Mouse (Mus musculus) erythroblast, embryonic 14.5 days (primary cell): Measurements from ENCODE around the gene Gm10142. TPM values are rescaled to one million over a fixed set of nuclear protein-coding genes. Genes with fewer than 3 reads are reported as not detected.
"Not testable (repeated sequence)": the region's sequence is repeated elsewhere in the genome, so short reads cannot be mapped to it uniquely, and the experiment has no call there.

Experiments
- H3K27me3 ChIP-seq: 2 replicates; pipeline ENCODE4 v1.6.1; 2012; ENCODE audit warnings: inconsistent platforms; ENCODE audit not compliant: control insufficient read depth
- H3K36me3 ChIP-seq: 2 replicates; pipeline ENCODE4 v1.6.1; 2012; ENCODE audit warnings: mild to moderate bottlenecking, inconsistent platforms; ENCODE audit not compliant: control insufficient read depth
- H3K4me1 ChIP-seq: 2 replicates; pipeline ENCODE4 v1.6.1; 2012; ENCODE audit warnings: inconsistent platforms; ENCODE audit not compliant: control insufficient read depth
- H3K4me3 ChIP-seq: replicated peaks from 2 replicates; pipeline ENCODE3; 2012; ENCODE audit warnings: moderate library complexity, mild to moderate bottlenecking, inconsistent platforms
- H3K9me3 ChIP-seq: 2 replicates; pipeline ENCODE4 v1.6.1; 2012; ENCODE audit warnings: low read length, inconsistent platforms, mixed read lengths; ENCODE audit not compliant: control insufficient read depth
- GATA1 ChIP-seq: IDR thresholded peaks from 2 replicates; pipeline ENCODE4 v1.6.1; 2012; ENCODE audit warnings: low read length, inconsistent platforms, mixed read lengths
- TAL1 ChIP-seq: IDR thresholded peaks from 3 replicates; pipeline ENCODE4 v1.6.1; 2012; ENCODE audit warnings: low read length, inconsistent platforms, mixed read lengths
- polyA plus RNA-seq: library from polyadenylated mRNA; stranded (reverse); fragments of >175 nt; gene quantifications from 2 replicates; pipeline ENCODE4 v1.2.3, GENCODE M21; 2012

The Gm10142 gene
- polyA plus RNA-seq, 1 experiment: not detected

DNA sequence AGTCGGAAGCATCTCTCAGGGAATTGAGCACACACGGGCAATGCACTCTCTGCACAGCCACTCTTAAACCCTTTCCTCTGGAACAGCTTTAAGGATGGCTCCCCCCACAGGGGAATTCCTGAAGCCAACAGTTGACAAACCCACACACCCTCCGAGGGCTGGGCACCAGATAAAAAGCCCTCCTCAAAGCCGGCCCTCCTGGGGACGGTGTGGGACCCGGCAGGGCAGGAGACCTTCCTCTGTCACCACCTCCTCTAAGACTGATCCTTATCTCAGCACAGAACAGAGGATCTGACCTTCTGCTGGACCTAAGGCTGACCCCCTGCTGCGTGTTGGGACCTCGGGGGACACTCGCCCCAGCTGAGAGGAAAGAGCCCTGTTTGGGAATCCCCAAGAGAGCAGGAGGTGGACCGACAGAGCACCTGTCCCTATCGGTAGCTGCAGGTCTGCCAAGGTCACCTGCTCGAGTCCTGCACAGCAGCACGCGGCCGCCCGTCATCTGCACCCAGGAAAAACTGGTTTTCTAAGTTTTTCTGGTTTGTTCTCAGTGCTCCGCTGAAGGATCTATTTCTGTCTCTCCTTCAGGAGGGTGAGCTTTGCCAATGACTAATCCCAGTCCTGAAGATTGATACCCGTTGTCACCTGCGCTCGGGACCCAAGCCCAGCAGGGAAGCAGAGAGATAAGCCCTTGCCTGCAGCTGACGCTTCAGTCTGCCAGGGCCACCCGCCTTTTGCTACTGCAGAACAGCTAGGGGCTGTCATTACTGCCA is 29.5 kb upstream of the Gm10142 start, which contains the start of gene Tspear:
TSS of gene Tspear (plus strand) at position 675 of the 770 bp plus-strand sequence.
- no peak for TF ChIP-seq TAL1
- TF ChIP-seq GATA1: no peak
- Histone ChIP-seq H3K4me3 (no peak within 1 kb of the TSS), H3K27me3 (peaks cover 75% of the 10 kb centered on the region), H3K36me3 (no peaks in the 10 kb centered on the region), H3K4me1 (no peaks in the 10 kb centered on the region), H3K9me3 (no peaks in the 10 kb centered on the region)

DNA sequence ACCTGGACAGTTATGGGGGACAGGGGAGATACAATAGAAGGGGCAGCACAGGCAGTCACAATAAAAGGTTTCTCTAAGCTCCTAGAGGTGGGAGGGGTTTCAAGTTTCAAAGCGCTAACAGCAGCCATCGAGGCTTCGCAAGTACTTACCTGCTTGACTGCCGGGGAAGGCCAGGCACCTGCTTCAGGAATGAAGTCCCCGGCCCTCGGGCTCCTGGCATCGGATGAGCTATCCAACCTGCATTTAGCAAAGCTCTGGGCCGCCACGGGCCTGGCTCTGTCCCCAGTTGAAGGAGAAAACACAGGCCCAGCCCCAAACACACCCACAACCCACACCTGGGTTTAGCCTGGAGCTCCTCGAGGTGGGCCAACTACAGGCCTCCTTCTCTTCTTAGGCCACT is 28.6 kb upstream of the Gm10142 start:
- Histone ChIP-seq H3K9me3 (no peaks in the 10 kb centered on the region), H3K4me3 (no peak overlapping the region), H3K27me3 (peaks cover 70% of the 10 kb centered on the region), H3K36me3 (no peaks in the 10 kb centered on the region), H3K4me1 (no peaks in the 10 kb centered on the region)
- TF ChIP-seq GATA1: no peak
- no peak for TF ChIP-seq TAL1

DNA sequence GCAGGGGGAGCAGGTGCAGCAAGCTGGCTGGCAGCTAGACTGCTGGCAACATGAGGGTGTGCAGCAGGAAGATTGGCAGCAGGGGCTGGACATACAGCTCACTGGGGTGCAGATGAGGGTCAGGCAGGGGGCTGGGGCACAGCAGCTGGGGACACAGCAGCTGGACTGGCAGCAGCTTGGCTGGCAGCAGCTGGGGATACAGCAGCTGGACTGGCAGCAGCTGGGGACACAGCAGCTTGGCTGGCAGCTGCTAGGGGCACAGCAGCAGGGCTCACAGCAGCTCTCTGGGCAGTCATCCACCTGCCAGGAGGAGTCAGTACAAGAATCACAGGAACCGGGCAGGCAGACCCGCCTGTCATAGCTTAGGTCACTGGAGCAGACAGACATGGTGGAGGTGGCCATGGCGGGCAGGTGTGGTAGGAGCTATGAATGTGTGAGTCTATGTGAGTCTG is 25.2 kb upstream of the Gm10142 start, which contains the start of gene Gm19402:
TSS of gene Gm19402 (minus strand) at position 402 of the 452 bp plus-strand sequence.
- H3K4me3 ChIP-seq, H3K9me3 ChIP-seq, H3K36me3 ChIP-seq, H3K4me1 ChIP-seq: not testable (repeated sequence)
- H3K27me3 ChIP-seq: peaks cover 42% of the 10 kb centered on the region

DNA sequence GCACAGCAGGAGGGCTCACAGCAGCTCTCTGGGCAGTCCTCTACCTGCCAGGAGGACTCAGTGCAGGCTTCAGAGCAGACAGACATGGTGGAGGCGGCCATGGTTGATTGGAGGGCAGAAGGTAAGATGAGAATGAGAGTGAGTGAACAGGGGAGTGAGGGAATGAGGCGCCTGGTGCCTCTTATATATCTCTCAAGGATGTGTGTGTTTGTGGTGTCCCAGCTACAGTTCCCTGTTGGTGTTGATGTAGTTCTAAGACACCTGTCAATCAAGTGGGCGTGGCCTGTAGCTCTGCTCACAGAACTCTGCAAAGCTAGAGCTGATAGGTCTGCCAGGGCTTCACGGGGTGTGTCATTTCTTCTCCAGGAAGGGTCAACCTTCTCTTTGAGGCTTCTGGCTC is 18.5 kb upstream of the Gm10142 start, which contains the start of gene Gm9508:
TSS of gene Gm9508 (minus strand) at position 101 of the 400 bp plus-strand sequence.
- Histone ChIP-seq H3K9me3 (no peaks in the 10 kb centered on the region), H3K4me1 (no peaks in the 10 kb centered on the region), H3K36me3 (no peaks in the 10 kb centered on the region), H3K27me3 (no peaks in the 10 kb centered on the region), H3K4me3 (no peak within 1 kb of the TSS)
- TF ChIP-seq TAL1: no peak

DNA sequence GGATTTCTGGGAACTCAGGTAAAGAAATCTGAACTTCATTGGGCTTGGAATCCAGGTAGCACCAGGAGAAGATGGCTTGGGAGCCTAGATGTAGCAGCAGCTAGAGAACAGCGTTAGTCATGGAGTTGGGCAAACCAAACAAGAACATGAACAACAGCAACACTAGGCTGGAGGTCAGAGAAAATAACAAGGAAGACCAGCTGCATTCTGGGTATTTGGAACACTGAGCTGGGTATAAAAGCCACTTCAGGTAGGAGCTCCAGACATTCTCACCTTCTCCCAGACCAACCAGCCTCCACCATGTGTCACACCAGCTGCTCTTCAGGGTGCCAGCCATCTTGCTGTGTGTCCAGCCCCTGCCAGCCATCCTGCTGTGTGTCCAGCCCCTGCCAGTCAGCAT is 9.3 kb upstream of the Gm10142 start, which contains the start of gene Gm10272:
TSS of gene Gm10272 (plus strand) at position 301 of the 400 bp plus-strand sequence.
- Histone ChIP-seq H3K36me3 (no peaks in the 10 kb centered on the region), H3K4me3 (no peak within 1 kb of the TSS), H3K4me1 (no peaks in the 10 kb centered on the region), H3K9me3 (peaks cover 10% of the 10 kb centered on the region), H3K27me3 (no peaks in the 10 kb centered on the region)
- TF ChIP-seq TAL1: no peak
- no peak for TF ChIP-seq GATA1

DNA sequence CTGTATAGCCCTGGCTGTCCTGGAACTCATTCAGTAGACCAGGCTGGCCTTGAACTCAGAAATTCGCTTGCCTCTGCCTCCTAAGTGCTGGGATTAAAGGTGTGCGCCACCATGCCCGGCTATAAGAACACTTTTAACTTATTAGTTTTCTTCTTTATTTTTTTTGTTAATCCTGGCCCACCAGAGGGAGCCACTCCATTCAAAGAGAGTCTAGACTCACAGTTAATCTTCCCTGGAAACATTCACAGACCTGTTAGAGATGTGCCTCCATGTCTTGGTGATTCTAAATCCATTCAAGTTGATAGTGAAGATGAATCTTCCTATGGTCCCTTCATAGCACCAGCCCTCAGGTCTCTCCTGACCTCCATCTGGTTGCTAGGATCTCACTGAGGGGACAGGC is 5.8 kb upstream of the Gm10142 start:
- Histone ChIP-seq H3K4me1 (no peaks in the 10 kb centered on the region), H3K9me3 (peaks cover 10% of the 10 kb centered on the region), H3K27me3 (no peaks in the 10 kb centered on the region), H3K36me3 (no peaks in the 10 kb centered on the region), H3K4me3 (no peak overlapping the region)
- no peak for TF ChIP-seq TAL1
- TF ChIP-seq GATA1: no peak

DNA sequence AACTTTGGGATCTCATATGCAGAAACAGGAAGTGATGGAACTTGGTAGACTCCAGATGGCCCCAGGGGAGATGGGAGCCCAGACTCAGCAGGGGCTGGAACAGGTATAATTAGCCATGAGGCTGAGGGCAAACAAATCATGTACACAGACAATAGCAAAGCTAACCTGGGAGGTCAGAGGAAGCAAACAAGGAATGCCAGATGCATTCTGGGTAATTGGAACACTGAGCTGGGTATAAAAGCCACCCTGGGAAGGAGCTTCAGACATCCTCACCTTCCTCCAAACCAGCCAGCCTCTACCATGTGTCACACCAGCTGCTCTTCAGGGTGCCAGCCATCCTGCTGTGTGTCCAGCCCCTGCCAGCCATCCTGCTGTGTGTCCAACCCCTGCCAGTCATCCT is 4.5 kb upstream of the Gm10142 start, which contains the start of gene Gm10024:
TSS of gene Gm10024 (plus strand) at position 301 of the 400 bp plus-strand sequence.
- H3K4me1 ChIP-seq, H3K4me3 ChIP-seq, H3K36me3 ChIP-seq, H3K27me3 ChIP-seq: not testable (repeated sequence)
- peaks cover 10% of the 10 kb centered on the region for H3K9me3 ChIP-seq

DNA sequence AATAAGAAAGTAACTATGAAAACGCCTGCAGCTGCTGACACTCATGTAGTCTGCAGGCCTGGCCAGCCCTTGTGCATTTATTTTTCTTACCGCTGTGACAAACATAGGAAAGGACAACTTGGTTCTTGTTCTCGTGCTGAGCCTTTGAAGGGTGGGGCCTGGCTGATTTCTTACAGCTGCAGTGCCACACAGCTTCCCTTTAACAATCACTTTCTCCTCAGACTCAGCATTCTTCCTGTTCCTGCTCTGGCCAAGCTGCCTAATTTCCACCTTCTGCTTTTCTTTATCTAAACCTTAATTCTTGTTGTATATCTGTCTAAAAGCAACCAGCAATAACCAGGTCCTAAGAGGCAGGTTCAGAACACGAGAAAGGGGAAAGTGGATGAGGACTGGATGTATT is 1.9 kb upstream of the Gm10142 start:
- Histone ChIP-seq H3K36me3 (no peaks in the 10 kb centered on the region), H3K9me3 (peaks cover 5% of the 10 kb centered on the region), H3K27me3 (no peaks in the 10 kb centered on the region), H3K4me3 (no peak overlapping the region), H3K4me1 (no peaks in the 10 kb centered on the region)
- TF ChIP-seq GATA1: no peak
- TF ChIP-seq TAL1: no peak

DNA sequence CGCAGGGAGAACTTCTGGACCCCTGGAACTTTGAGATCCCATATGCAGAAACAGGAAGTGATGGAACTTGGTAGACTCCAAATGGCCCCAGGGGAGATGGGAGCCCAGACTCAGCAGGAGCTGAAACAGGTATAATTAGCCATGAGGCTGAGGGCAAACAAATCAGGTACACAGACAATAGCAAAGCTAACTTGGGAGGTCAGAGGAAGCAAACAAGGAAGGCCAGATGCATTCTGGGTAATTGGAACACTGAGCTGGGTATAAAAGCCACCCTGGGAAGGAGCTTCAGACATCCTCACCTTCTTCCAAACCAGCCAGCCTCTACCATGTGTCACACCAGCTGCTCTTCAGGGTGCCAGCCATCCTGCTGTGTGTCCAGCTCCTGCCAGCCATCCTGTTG is 4.7 kb downstream of the Gm10142 start, which contains the start of gene Krtap12-1:
TSS of gene Krtap12-1 (plus strand) at position 301 of the 400 bp plus-strand sequence.
- H3K9me3 ChIP-seq, H3K27me3 ChIP-seq, H3K4me3 ChIP-seq, H3K36me3 ChIP-seq, H3K4me1 ChIP-seq: not testable (repeated sequence)

DNA sequence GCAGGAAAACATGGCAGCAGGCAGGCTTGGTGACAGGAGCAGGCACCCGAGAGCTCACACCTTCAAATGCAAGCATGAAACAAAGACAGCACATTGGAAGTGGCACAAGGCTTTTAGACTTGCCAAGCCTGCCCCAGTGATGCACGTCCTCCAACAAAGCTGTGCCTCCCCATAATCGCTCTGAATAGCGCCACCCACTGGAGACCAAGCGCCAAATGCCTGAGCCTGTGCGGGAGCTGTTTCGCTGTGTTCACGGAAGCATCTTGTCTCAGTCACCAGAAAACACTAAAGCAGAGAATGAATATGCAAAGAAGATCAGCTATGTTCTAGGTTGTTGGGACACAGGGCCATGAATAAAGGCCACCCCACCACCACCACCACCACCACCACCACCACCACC is 9.2 kb downstream of the Gm10142 start:
- Histone ChIP-seq H3K4me1 (no peaks in the 10 kb centered on the region), H3K27me3 (no peaks in the 10 kb centered on the region), H3K4me3 (no peak overlapping the region), H3K9me3 (peaks cover 7% of the 10 kb centered on the region), H3K36me3 (no peaks in the 10 kb centered on the region)
- TF ChIP-seq TAL1 (no peak), GATA1 (no peak)
